Mouse (Mus musculus): ENCODE measurements around the gene Wfdc21. TPM values are rescaled to one million over a fixed set of nuclear protein-coding genes. Genes with fewer than 3 reads are reported as not detected.
A peak's percentile ranks its signal among the peaks of the same experiment; 100 is the strongest.

Wfdc21 gene
- total and polyA plus RNA-seq, 3 experiments: 1.3 TPM; not detected in 2

DNA sequence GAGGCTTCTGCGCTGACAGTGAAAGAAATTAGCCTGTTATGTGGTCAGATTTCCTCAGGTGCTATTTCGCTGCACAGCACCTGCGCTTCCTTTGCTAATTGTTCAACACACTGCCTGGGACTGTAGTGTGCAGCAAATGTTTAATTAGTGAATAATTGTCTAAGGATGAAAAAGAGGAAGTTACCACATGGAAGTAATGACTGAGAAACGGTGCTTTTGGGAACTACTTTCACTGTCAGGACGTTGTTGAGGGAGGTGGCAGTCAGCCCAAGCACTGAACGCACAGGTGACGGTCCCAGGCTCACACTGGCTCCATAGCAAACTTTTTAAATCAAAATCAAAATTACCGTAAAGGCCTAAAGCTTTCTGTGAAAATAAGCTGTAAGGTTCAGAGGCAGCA, 30.1 kb downstream of the Wfdc21 start:
- intact Hi-C loops (cut with DNase I): no loop called here
- Histone ChIP-seq H3K4me3 (no peak overlapping the region), H3K27me3 (ENCODE audit: control insufficient read depth, insufficient read depth, low read length) (no peaks in the 10 kb centered on the region), H3K9ac (ENCODE audit: low read depth, low read length) (no peak overlapping the region), H3K4me1 (ENCODE audit: control insufficient read depth, insufficient read depth, low read length) (no peaks in the 10 kb centered on the region), H3K27ac (no peak overlapping the region), H3K79me2 (replicated peaks; ENCODE audit: control insufficient read depth, insufficient read depth, low read length) (no peaks in the 10 kb centered on the region), H3K36me3 (ENCODE audit: control insufficient read depth, insufficient read depth, low read length) (no peaks in the 10 kb centered on the region)
- 93% methylated on average over 8 of the region's 8 CpGs for WGBS
- TF ChIP-seq CTCF (IDR thresholded peaks at IDR 0.05): no peak
- no peak for TF ChIP-seq EP300 (IDR thresholded peaks at IDR 0.05; ENCODE audit: insufficient read depth, low read depth, low read length)
- no peak for TF ChIP-seq POLR2A (IDR thresholded peaks at IDR 0.05; ENCODE audit: insufficient read depth, low read depth, low read length)
- no peak for DNase-seq

DNA sequence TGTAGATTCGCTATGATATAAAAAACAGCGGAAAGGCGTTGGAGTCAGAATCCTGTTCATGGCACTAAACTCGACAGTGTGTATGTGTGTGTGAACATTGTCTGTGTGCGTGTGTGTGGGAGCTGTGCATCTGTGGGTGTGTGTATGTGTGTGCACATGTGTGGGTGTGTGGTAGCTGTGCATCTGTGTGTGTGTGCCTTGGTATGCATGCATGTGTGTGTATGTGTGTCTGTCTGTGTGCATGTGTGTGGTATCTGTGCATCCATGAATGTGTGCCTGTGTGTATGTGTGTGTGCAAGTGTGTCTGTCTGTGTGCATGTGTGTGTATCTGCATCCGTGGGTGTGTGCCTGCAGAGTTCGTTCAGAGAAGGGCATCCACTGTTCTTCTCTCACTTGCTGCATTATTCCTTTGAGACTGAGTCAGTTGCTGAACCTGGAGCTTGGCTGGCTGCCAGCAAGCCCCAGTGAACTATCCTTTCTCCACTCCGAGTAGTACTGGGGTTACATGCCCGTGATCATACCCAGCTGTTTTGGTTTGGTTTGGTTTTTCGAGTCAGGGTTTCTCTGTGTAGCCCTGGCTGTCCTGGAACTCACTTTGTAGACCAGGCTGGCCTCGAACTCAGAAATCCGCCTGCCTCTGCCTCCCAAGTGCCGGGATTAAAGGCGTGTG, 37.3 kb downstream of the Wfdc21 start:
- no peak for TF ChIP-seq CTCF (IDR thresholded peaks at IDR 0.05)
- TF ChIP-seq EP300 (IDR thresholded peaks at IDR 0.05; ENCODE audit: insufficient read depth, low read depth, low read length): no peak
- TF ChIP-seq POLR2A (IDR thresholded peaks at IDR 0.05; ENCODE audit: insufficient read depth, low read depth, low read length): no peak
- DNase-seq: no peak
- Histone ChIP-seq H3K27ac (no peak overlapping the region), H3K4me3 (no peak overlapping the region), H3K9ac (ENCODE audit: low read depth, low read length) (no peak overlapping the region), H3K79me2 (replicated peaks; ENCODE audit: control insufficient read depth, insufficient read depth, low read length) (no peaks in the 10 kb centered on the region), H3K4me1 (ENCODE audit: control insufficient read depth, insufficient read depth, low read length) (peaks cover 6% of the 10 kb centered on the region), H3K27me3 (ENCODE audit: control insufficient read depth, insufficient read depth, low read length) (no peaks in the 10 kb centered on the region), H3K36me3 (ENCODE audit: control insufficient read depth, insufficient read depth, low read length) (no peaks in the 10 kb centered on the region)
- intact Hi-C loops (cut with DNase I): no loop called here
- 82% methylated on average over 14 of the region's 14 CpGs for WGBS

DNA sequence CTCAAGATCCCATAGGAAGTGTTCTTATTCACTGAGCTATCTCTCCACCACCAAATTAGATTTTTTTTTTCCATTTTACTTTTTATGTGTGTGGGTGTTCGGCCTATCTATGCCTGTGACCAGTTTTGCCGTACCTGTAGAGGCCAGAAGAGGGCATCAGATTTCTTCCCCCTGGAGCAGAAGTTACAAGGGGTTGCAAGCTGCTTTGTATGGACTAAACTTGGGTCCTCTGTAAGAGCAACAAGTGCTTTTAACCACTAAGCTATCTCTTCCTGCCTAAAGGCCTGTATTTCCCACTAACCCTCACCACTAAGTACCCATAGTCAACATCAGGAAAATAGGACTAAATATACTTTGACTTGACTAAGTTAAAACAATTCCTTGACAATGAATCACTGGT, 37.9 kb downstream of the Wfdc21 start:
- intact Hi-C loops (cut with DNase I): loop anchor here (1.0 to 5.0 kb wide), 2 partner anchors 152 to 248 kb away; no protein-coding TSS in a partner anchor
- Histone ChIP-seq H3K4me3 (no peak overlapping the region), H3K27ac (no peak overlapping the region), H3K27me3 (ENCODE audit: control insufficient read depth, insufficient read depth, low read length) (no peaks in the 10 kb centered on the region), H3K79me2 (replicated peaks; ENCODE audit: control insufficient read depth, insufficient read depth, low read length) (no peaks in the 10 kb centered on the region), H3K36me3 (ENCODE audit: control insufficient read depth, insufficient read depth, low read length) (no peaks in the 10 kb centered on the region), H3K4me1 (ENCODE audit: control insufficient read depth, insufficient read depth, low read length) (peaks cover 6% of the 10 kb centered on the region), H3K9ac (ENCODE audit: low read depth, low read length) (no peak overlapping the region)
- no peak for TF ChIP-seq EP300 (IDR thresholded peaks at IDR 0.05; ENCODE audit: insufficient read depth, low read depth, low read length)
- TF ChIP-seq CTCF (IDR thresholded peaks at IDR 0.05): peak; percentile 72
- WGBS: 86% methylated on average over 2 of the region's 2 CpGs
- DNase-seq: no peak

DNA sequence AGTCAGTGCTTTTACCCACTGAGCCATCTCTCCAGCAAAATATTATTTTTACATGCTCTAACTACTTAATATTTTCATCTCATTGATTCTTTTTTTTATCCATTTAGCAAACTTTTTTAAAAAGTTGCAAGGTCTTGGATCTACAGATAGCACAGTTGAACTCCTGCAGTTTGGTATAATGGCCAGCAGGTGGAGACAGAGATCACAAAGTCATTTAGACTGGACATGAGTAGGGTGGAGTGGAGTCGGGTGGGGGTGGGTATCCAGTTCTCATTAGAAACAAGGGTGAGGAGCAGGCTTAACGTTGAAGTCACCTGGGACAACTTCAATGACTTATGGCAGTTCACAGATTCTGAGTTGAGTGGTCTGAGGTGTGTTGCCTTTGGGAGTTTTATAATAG, 38.6 kb downstream of the Wfdc21 start:
- intact Hi-C loops (cut with DNase I): loop anchor here (1.0 to 5.0 kb wide), 2 partner anchors 151 to 247 kb away; no protein-coding TSS in a partner anchor
- Histone ChIP-seq H3K9ac (ENCODE audit: low read depth, low read length) (no peak overlapping the region), H3K79me2 (replicated peaks; ENCODE audit: control insufficient read depth, insufficient read depth, low read length) (no peaks in the 10 kb centered on the region), H3K4me3 (no peak overlapping the region), H3K27ac (no peak overlapping the region), H3K4me1 (ENCODE audit: control insufficient read depth, insufficient read depth, low read length) (peaks cover 6% of the 10 kb centered on the region), H3K27me3 (ENCODE audit: control insufficient read depth, insufficient read depth, low read length) (no peaks in the 10 kb centered on the region), H3K36me3 (ENCODE audit: control insufficient read depth, insufficient read depth, low read length) (no peaks in the 10 kb centered on the region)
- TF ChIP-seq CTCF (IDR thresholded peaks at IDR 0.05) (peak; percentile 79), EP300 (IDR thresholded peaks at IDR 0.05; ENCODE audit: insufficient read depth, low read depth, low read length) (0 out of 2 replicates have a peak, but pooled peaks have one; percentile 41), POLR2A (IDR thresholded peaks at IDR 0.05; ENCODE audit: insufficient read depth, low read depth, low read length) (no peak)
- WGBS: 8% methylated on average over 2 of the region's 2 CpGs
- peak; percentile 36 to 45 for DNase-seq

DNA sequence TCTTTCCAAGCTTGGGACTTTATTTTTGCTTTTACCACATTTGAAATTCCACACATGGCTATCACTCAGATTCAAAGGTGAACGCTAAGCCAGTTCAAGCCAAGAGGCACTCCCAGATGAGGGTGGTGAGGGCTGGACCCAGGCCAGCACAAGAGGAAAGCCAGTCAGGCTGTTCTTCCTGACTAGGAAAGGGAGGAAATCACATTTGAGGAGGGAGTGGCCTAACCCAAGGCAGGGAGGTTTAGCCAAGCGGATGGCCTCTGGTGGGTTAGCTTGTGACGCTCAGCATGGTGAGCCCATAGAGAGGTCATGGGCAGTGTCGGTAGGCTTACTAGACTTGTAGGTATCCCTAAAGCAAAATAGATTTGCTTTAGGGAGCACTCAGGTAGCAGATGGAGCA, 40.1 kb downstream of the Wfdc21 start:
- peak; percentile 46 to 66 for DNase-seq
- no peak for TF ChIP-seq POLR2A (IDR thresholded peaks at IDR 0.05; ENCODE audit: insufficient read depth, low read depth, low read length)
- TF ChIP-seq EP300 (IDR thresholded peaks at IDR 0.05; ENCODE audit: insufficient read depth, low read depth, low read length): no peak
- TF ChIP-seq CTCF (IDR thresholded peaks at IDR 0.05): no peak
- Histone ChIP-seq H3K79me2 (replicated peaks; ENCODE audit: control insufficient read depth, insufficient read depth, low read length) (no peaks in the 10 kb centered on the region), H3K27ac (peak overlapping the region; percentile 48), H3K4me3 (no peak overlapping the region), H3K9ac (ENCODE audit: low read depth, low read length) (no peak overlapping the region), H3K27me3 (ENCODE audit: control insufficient read depth, insufficient read depth, low read length) (no peaks in the 10 kb centered on the region), H3K4me1 (ENCODE audit: control insufficient read depth, insufficient read depth, low read length) (peaks cover 6% of the 10 kb centered on the region), H3K36me3 (ENCODE audit: control insufficient read depth, insufficient read depth, low read length) (no peaks in the 10 kb centered on the region)
- intact Hi-C loops (cut with DNase I): loop anchor here (5.0 kb wide), 1 partner anchor 245 kb away; no protein-coding TSS in a partner anchor
- WGBS: 32% methylated on average over 4 of the region's 4 CpGs

DNA sequence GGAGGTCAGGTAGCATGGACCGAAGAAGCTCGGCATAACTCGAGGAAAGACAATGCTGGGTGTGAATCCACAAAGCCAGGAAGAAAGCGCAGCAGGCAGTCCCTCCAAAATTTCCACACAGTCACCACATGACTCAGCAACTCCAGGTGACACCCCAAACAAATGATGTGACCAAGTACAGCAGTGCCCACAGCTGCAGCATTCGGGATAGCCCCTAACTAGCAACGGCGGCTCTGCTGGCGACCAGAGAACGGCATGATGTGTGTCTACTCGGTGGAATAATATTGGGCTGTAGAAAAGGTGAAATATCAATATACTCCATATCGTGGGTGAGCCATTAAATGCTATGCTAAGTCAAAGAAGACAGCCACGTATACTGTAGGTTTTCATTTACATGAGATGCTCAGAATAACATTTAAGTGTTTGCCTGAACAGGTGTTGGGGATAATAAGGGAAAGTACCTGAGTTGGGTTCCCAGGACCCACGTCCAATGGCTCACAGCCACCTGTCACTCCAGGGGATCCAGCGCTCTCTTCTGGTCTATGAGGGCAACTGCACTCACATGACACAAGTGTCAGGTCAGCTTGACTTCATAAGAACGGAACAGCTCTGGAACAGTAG, 40.8 kb downstream of the Wfdc21 start:
- intact Hi-C loops (cut with DNase I): loop anchor here (5.0 kb wide), 1 partner anchor 245 kb away; no protein-coding TSS in a partner anchor
- peaks cover 6% of the 10 kb centered on the region for H3K4me1 ChIP-seq (ENCODE audit: control insufficient read depth, insufficient read depth, low read length)
- peak overlapping the region; percentile 48 for H3K27ac ChIP-seq
- DNase-seq: no peak
- WGBS: 78% methylated on average over 15 of the region's 15 CpGs
- H3K9ac ChIP-seq (ENCODE audit: low read depth, low read length): no peak overlapping the region
- H3K27me3 ChIP-seq (ENCODE audit: control insufficient read depth, insufficient read depth, low read length): no peaks in the 10 kb centered on the region
- TF ChIP-seq POLR2A (IDR thresholded peaks at IDR 0.05; ENCODE audit: insufficient read depth, low read depth, low read length) (no peak), CTCF (IDR thresholded peaks at IDR 0.05) (peak; percentile 45)
- H3K36me3 ChIP-seq (ENCODE audit: control insufficient read depth, insufficient read depth, low read length): no peaks in the 10 kb centered on the region
- no peak overlapping the region for H3K4me3 ChIP-seq
- no peaks in the 10 kb centered on the region for H3K79me2 ChIP-seq (replicated peaks; ENCODE audit: control insufficient read depth, insufficient read depth, low read length)

All from heart, adult 2 months (tissue).